Mouse (Mus musculus): Measurements from ENCODE around the gene Apoc1.

GRCm38 (mm10) chr7:19701069-19701761 lies 8.8 kb upstream of the Apoc1 start:
- TF ChIP-seq CTCF (IDR thresholded peaks at IDR 0.05; ENCODE audit: low read depth, low read length) (peak; percentile 47; the same call in 1 of the 2 replicates), POLR2A (IDR thresholded peaks at IDR 0.05; ENCODE audit: borderline replicate concordance, low read depth, low read length) (no peak)
